Mouse (Mus musculus) spleen, adult 18-20 months (tissue): ENCODE measurements at regions not wholly inside any gene's neighbourhood (a gene's known extent, or its start where the extent isn't known, plus 50 kb on each side); places are given as distances from the start of the nearest gene placed in this dataset.

ENCODE experiments used
- DNase-seq, 2 experiments: peaks; one replicate each; pipeline ENCODE4 v3.0.0; 2022; ENCODE audit warnings: mixed read lengths in 2 of 2

GRCm38 (mm10) chr7:96108768-96109167, 62.3 kb upstream of the Tenm4 start:
- no peak for DNase-seq

DNA sequence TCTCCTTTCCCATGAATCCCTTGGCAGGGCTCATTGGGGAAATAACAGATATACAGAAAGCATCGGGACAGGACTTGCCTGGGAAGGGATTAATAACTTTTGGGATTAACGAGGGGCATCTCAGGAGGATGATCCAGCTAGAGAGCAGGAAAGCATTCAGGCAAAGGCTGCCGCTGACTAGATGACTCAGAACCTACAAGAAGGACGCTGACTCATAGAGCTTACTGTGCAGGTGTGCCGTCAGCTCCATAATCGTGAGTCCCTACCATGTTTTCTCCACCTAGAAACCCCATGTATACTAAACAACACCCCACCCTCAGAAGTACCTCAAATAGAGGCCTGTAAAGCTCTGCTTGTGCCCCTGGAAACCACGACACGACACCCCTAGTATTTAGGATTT, 50.9 kb upstream of the Tenm4 start:
- no peak for DNase-seq
